Mouse (Mus musculus): Measurements from ENCODE around the gene Cplx1. TPM values are rescaled to one million over a fixed set of nuclear protein-coding genes. Genes with fewer than 3 reads are reported as not detected.

Cplx1 gene
- total and polyA plus RNA-seq, 3 experiments, result not detected

GRCm38 (mm10) chr5:108521016-108521415 is 28.8 kb downstream of the Cplx1 start:
- no peak for TF ChIP-seq KAT2A (conservative IDR thresholded peaks at IDR 0.05; ENCODE audit: low read depth, low read length)
- TF ChIP-seq E2F4 (IDR thresholded peaks at IDR 0.05; ENCODE audit: borderline replicate concordance, low read depth, low read length), result no peak
- TF ChIP-seq USF1 (IDR thresholded peaks at IDR 0.05; ENCODE audit: low read depth, low read length), result no peak
- TF ChIP-seq CHD1 (IDR thresholded peaks at IDR 0.05; ENCODE audit: low read depth, low read length), result no peak
- no peak for TF ChIP-seq GATA1 (IDR thresholded peaks at IDR 0.05; ENCODE audit: low read depth, low read length)
- TF ChIP-seq ZNF384 (IDR thresholded peaks at IDR 0.05; ENCODE audit: low read depth, low read length), result no peak
- TF ChIP-seq CTCF (IDR thresholded peaks at IDR 0.05 in 2 of 3, conservative IDR thresholded peaks at IDR 0.05 in 1 of 3; ENCODE audit: control insufficient read depth in 1 of 3, insufficient read depth in 1 of 3, low read depth in 2 of 3, low read length in 3 of 3, poor library complexity in 1 of 3, severe bottlenecking in 1 of 3), result no peak
- no peak for TF ChIP-seq TBP (IDR thresholded peaks at IDR 0.05; ENCODE audit: low read depth, low read length)
- TF ChIP-seq JUND (IDR thresholded peaks at IDR 0.05; ENCODE audit: low read depth, low read length), result no peak
- no peak for TF ChIP-seq NELFE (IDR thresholded peaks at IDR 0.05; ENCODE audit: low read depth, low read length)
- no peak for TF ChIP-seq MEF2A (IDR thresholded peaks at IDR 0.05; ENCODE audit: extremely low read depth, insufficient replicate concordance, low read depth, low read length, poor library complexity, severe bottlenecking)
- no peak for TF ChIP-seq POLR2A (IDR thresholded peaks at IDR 0.05; ENCODE audit: control insufficient read depth in 1 of 2, insufficient read depth in 1 of 2, low read depth in 1 of 2, low read length in 2 of 2, poor library complexity in 1 of 2)
- no peak for TF ChIP-seq ZC3H11A (IDR thresholded peaks at IDR 0.05; ENCODE audit: low read depth, low read length)
- TF ChIP-seq MAFK (IDR thresholded peaks at IDR 0.05; ENCODE audit: borderline replicate concordance, low read depth, low read length), result no peak
- TF ChIP-seq MYC (IDR thresholded peaks at IDR 0.05; ENCODE audit: low read depth, low read length), result no peak
- no peak for TF ChIP-seq CHD2 (IDR thresholded peaks at IDR 0.05; ENCODE audit: low read length)
- TF ChIP-seq MAX (IDR thresholded peaks at IDR 0.05; ENCODE audit: low read length), result no peak
- TF ChIP-seq USF2 (IDR thresholded peaks at IDR 0.05; ENCODE audit: borderline replicate concordance in 1 of 2, insufficient read depth in 1 of 2, low read depth in 1 of 2, low read length in 2 of 2), result no peak
- no peak for TF ChIP-seq TCF12 (IDR thresholded peaks at IDR 0.05; ENCODE audit: low read depth, low read length)
- TF ChIP-seq UBTF (IDR thresholded peaks at IDR 0.05; ENCODE audit: borderline replicate concordance, insufficient read depth, low read depth, low read length), result no peak
- H3K27ac ChIP-seq (ENCODE audit: control insufficient read depth, low read depth, low read length), result no peak overlapping the region
- H3K4me1 ChIP-seq (ENCODE audit: control insufficient read depth in 1 of 2, insufficient read depth in 2 of 2, low read length in 2 of 2), result peaks cover 4 to 11% of the 10 kb centered on the region in 2 experiments
- H3K36me3 ChIP-seq (ENCODE audit: control insufficient read depth in 1 of 2, insufficient read depth in 2 of 2, low read length in 2 of 2), result peaks cover 0 to 5% of the 10 kb centered on the region in 2 experiments; a peak in 2 of 4 replicates
- no peak overlapping the region for H3K9ac ChIP-seq (ENCODE audit: control insufficient read depth, low read depth, low read length, poor library complexity, severe bottlenecking)
- no peaks in the 10 kb centered on the region for H3K27me3 ChIP-seq (ENCODE audit: control insufficient read depth in 1 of 2, insufficient read depth in 2 of 2, low read length in 2 of 2)
- H3K9me3 ChIP-seq (replicated peaks; ENCODE audit: insufficient read depth, low read length), result no peaks in the 10 kb centered on the region
- DNase-seq (ENCODE audit: low read depth, low spot score), result no peak
- H3K4me3 ChIP-seq (ENCODE audit: control insufficient read depth in 1 of 2, insufficient read depth in 1 of 2, low read depth in 2 of 2, low read length in 2 of 2), result no peak overlapping the region
- H3K79me2 ChIP-seq (ENCODE audit: control insufficient read depth, insufficient read depth, low read length, poor library complexity), result no peaks in the 10 kb centered on the region

GRCm38 (mm10) chr5:108520153-108520552 is 29.7 kb downstream of the Cplx1 start:
- TF ChIP-seq ZC3H11A (IDR thresholded peaks at IDR 0.05; ENCODE audit: low read depth, low read length) (no peak), BHLHE40 (IDR thresholded peaks at IDR 0.05; ENCODE audit: borderline replicate concordance, low read depth, low read length) (no peak), E2F4 (IDR thresholded peaks at IDR 0.05; ENCODE audit: borderline replicate concordance, low read depth, low read length) (no peak), TCF12 (IDR thresholded peaks at IDR 0.05; ENCODE audit: low read depth, low read length) (no peak), GABPA (IDR thresholded peaks at IDR 0.05; ENCODE audit: low read depth, low read length) (no peak), JUND (IDR thresholded peaks at IDR 0.05; ENCODE audit: low read depth, low read length) (no peak), ELF1 (IDR thresholded peaks at IDR 0.05; ENCODE audit: low read depth, low read length) (no peak), ZMIZ1 (IDR thresholded peaks at IDR 0.05; ENCODE audit: low read depth, low read length) (no peak), MYB (IDR thresholded peaks at IDR 0.05; ENCODE audit: low read depth, low read length) (no peak), MXI1 (IDR thresholded peaks at IDR 0.05; ENCODE audit: low read depth, low read length) (no peak), ETS1 (IDR thresholded peaks at IDR 0.05; ENCODE audit: low read depth, low read length) (no peak), CTCF (IDR thresholded peaks at IDR 0.05 in 2 of 3, conservative IDR thresholded peaks at IDR 0.05 in 1 of 3; ENCODE audit: control insufficient read depth in 1 of 3, insufficient read depth in 1 of 3, low read depth in 2 of 3, low read length in 3 of 3, poor library complexity in 1 of 3, severe bottlenecking in 1 of 3) (no peak), USF2 (IDR thresholded peaks at IDR 0.05; ENCODE audit: borderline replicate concordance in 1 of 2, insufficient read depth in 1 of 2, low read depth in 1 of 2, low read length in 2 of 2) (no peak), SMC3 (IDR thresholded peaks at IDR 0.05; ENCODE audit: low read depth, low read length) (no peak), CHD1 (IDR thresholded peaks at IDR 0.05; ENCODE audit: low read depth, low read length) (no peak), RAD21 (IDR thresholded peaks at IDR 0.05; ENCODE audit: low read depth, low read length) (no peak), POLR2A (IDR thresholded peaks at IDR 0.05; ENCODE audit: control insufficient read depth in 1 of 2, insufficient read depth in 1 of 2, low read depth in 1 of 2, low read length in 2 of 2, poor library complexity in 1 of 2) (no peak)
- H3K4me3 ChIP-seq (ENCODE audit: control insufficient read depth in 1 of 2, insufficient read depth in 1 of 2, low read depth in 2 of 2, low read length in 2 of 2), result no peak overlapping the region
- DNase-seq (ENCODE audit: low read depth, low spot score), result no peak
- no peaks in the 10 kb centered on the region for H3K9me3 ChIP-seq (replicated peaks; ENCODE audit: insufficient read depth, low read length)
- H3K79me2 ChIP-seq (ENCODE audit: control insufficient read depth, insufficient read depth, low read length, poor library complexity), result no peaks in the 10 kb centered on the region
- peaks cover 0 to 5% of the 10 kb centered on the region in 2 experiments; a peak in 2 of 4 replicates for H3K36me3 ChIP-seq (ENCODE audit: control insufficient read depth in 1 of 2, insufficient read depth in 2 of 2, low read length in 2 of 2)
- peaks cover 4 to 18% of the 10 kb centered on the region in 2 experiments for H3K4me1 ChIP-seq (ENCODE audit: control insufficient read depth in 1 of 2, insufficient read depth in 2 of 2, low read length in 2 of 2)
- H3K9ac ChIP-seq (ENCODE audit: control insufficient read depth, low read depth, low read length, poor library complexity, severe bottlenecking), result no peak overlapping the region
- H3K27me3 ChIP-seq (ENCODE audit: control insufficient read depth in 1 of 2, insufficient read depth in 2 of 2, low read length in 2 of 2), result no peaks in the 10 kb centered on the region
- no peak overlapping the region for H3K27ac ChIP-seq (ENCODE audit: control insufficient read depth, low read depth, low read length)

Data from MEL (cell line).